Mouse (Mus musculus) right cerebral cortex, adult 2 months (tissue): ENCODE results near the gene Gm29554.
"Not testable (repeated sequence)": the region's sequence is repeated elsewhere in the genome, so short reads cannot be mapped to it uniquely, and the experiment has no call there.

Source experiments
- DNase-seq, 2 experiments: peaks; one replicate each; pipeline ENCODE4 v3.0.0; 2021 to 2022; ENCODE audit warnings: low spot score in 2 of 2

The Gm29554 gene

GRCm38 (mm10) chrY:12273632-12274031 is at the start of gene Gm29554:
Gene Gm29554 (plus strand): TSS chrY:12273932.
- DNase-seq, result not testable (repeated sequence)
